Mouse (Mus musculus) C2C12 (cell line): ENCODE measurements at regions not wholly inside any gene's neighbourhood (a gene's known extent, or its start where the extent isn't known, plus 50 kb on each side); places are given as distances from the start of the nearest gene placed in this dataset.

Source experiments
- H3K27me3 ChIP-seq: one replicate; pipeline ENCODE4 v1.6.1; 2011; ENCODE audit not compliant: control insufficient read depth, insufficient read depth, insufficient read length
- H3K36me3 ChIP-seq: one replicate; pipeline ENCODE4 v1.6.1; 2011; ENCODE audit not compliant: control insufficient read depth, insufficient read depth
- H3K4me3 ChIP-seq: one replicate; pipeline ENCODE4 v1.5.1; 2011; ENCODE audit warnings: mild to moderate bottlenecking, control low read depth; ENCODE audit not compliant: poor library complexity, insufficient read depth, severe bottlenecking
- H3K79me2 ChIP-seq: one replicate; pipeline ENCODE4 v1.6.1; 2011; ENCODE audit not compliant: control insufficient read depth, insufficient read depth
- H3K79me3 ChIP-seq: one replicate; pipeline ENCODE4 v1.6.1; 2011; ENCODE audit warnings: low read depth, control low read depth
- H3ac ChIP-seq: one replicate; pipeline ENCODE3; 2011; ENCODE audit warnings: low read depth; ENCODE audit not compliant: control insufficient read depth, insufficient read length
- CEBPB ChIP-seq: IDR thresholded peaks from one replicate; pipeline ENCODE4 v1.6.1; 2011; ENCODE audit warnings: low read depth, mild to moderate bottlenecking, control low read depth, moderate library complexity
- CTCF ChIP-seq: IDR thresholded peaks from one replicate; pipeline ENCODE4 v1.5.1; 2011; ENCODE audit not compliant: control insufficient read depth, insufficient read depth, insufficient read length
- FOSL1 ChIP-seq: IDR thresholded peaks from one replicate; pipeline ENCODE4 v1.8.0; 2011; ENCODE audit warnings: mild to moderate bottlenecking, low read length; ENCODE audit not compliant: poor library complexity, insufficient read depth, severe bottlenecking
- MAX ChIP-seq: IDR thresholded peaks from one replicate; pipeline ENCODE4 v1.6.1; 2011; ENCODE audit warnings: mild to moderate bottlenecking, control low read depth
- MYOD1 ChIP-seq: IDR thresholded peaks from one replicate; pipeline ENCODE4 v1.6.1; 2011; ENCODE audit warnings: low read depth; ENCODE audit not compliant: control insufficient read depth, insufficient read length
- MYOG ChIP-seq: IDR thresholded peaks from one replicate; pipeline ENCODE4 v1.6.1; 2011; ENCODE audit not compliant: control insufficient read depth, insufficient read length; ENCODE audit errors: extremely low read depth
- USF1 ChIP-seq: IDR thresholded peaks from one replicate; pipeline ENCODE4 v1.6.1; 2011; ENCODE audit warnings: low read depth, mild to moderate bottlenecking, control low read depth, moderate library complexity

GRCm38 (mm10) chr16:78232205-78232604 is 69.1 kb upstream of the Cxadr start:
- no peaks in the 10 kb centered on the region for H3K27me3 ChIP-seq
- no peak overlapping the region for H3ac ChIP-seq
- H3K36me3 ChIP-seq: no peaks in the 10 kb centered on the region
- no peak overlapping the region for H3K4me3 ChIP-seq
- no peaks in the 10 kb centered on the region for H3K79me2 ChIP-seq
- no peaks in the 10 kb centered on the region for H3K79me3 ChIP-seq
- TF ChIP-seq MAX (no peak), CEBPB (no peak), FOSL1 (no peak), USF1 (no peak), MYOD1 (no peak), MYOG (no peak), CTCF (no peak)

- Histone ChIP-seq H3K36me3 (no peaks in the 10 kb centered on the region), H3K79me3 (no peaks in the 10 kb centered on the region), H3ac (no peak overlapping the region), H3K79me2 (no peaks in the 10 kb centered on the region), H3K27me3 (no peaks in the 10 kb centered on the region), H3K4me3 (no peak overlapping the region)
- TF ChIP-seq MYOG (no peak), MAX (no peak), FOSL1 (no peak), USF1 (no peak), CEBPB (no peak), MYOD1 (no peak), CTCF (no peak)
These were observed 72.3 kb upstream of the Cxadr start for GRCm38 (mm10) chr16:78229013-78229412.

DNA sequence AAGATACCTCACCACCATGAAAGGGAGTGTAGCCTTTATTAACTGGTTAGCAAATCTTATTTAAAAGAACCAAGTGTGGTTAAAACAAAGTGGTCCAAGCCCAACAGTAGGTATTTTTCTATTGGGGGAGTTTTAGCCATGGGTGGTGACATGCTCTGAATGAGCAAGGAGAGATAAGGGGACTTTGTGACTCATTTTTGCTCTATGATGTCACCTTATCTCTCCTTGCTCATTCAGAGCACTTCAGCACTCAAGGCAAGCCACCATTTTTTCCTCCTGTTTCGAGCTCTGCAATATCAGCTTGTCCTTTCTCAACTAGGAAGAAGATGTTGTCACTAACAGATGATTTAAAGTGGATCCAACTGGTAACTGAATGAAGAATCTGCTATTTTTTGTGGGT is 78.9 kb upstream of the Cxadr start:
- no peaks in the 10 kb centered on the region for H3K36me3 ChIP-seq
- H3K27me3 ChIP-seq: no peaks in the 10 kb centered on the region
- H3K4me3 ChIP-seq: no peak overlapping the region
- no peaks in the 10 kb centered on the region for H3K79me2 ChIP-seq
- TF ChIP-seq MAX: no peak
- no peak for TF ChIP-seq MYOG
- TF ChIP-seq CEBPB: no peak
- no peak for TF ChIP-seq FOSL1
- no peak for TF ChIP-seq USF1
- no peak for TF ChIP-seq MYOD1
- no peak for TF ChIP-seq CTCF
- no peak overlapping the region for H3ac ChIP-seq
- no peaks in the 10 kb centered on the region for H3K79me3 ChIP-seq

DNA sequence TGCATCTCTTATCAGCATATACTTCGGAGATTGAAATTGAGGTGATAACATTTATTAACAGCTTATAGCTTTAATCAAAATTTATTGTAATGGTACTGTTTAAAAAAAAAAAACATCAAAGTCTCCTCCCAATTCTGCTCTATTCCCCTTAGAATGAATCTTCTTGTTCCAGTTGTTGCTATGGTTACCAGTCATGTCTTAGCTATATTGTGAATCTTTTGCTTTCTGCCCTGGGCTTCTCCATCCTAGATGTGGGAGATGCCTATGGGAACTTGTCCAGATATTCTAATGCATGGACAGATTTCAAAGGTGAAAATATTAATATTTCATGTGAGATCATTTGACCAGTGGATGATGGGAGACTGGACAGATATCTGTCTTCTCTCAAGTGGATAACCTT is 79.5 kb upstream of the Cxadr start:
- Histone ChIP-seq H3K4me3 (no peak overlapping the region), H3K36me3 (no peaks in the 10 kb centered on the region), H3K79me3 (no peaks in the 10 kb centered on the region), H3ac (no peak overlapping the region), H3K79me2 (no peaks in the 10 kb centered on the region), H3K27me3 (no peaks in the 10 kb centered on the region)
- no peak for TF ChIP-seq CTCF
- TF ChIP-seq MAX: no peak
- TF ChIP-seq MYOG: no peak

- Histone ChIP-seq H3K27me3 (no peaks in the 10 kb centered on the region), H3K36me3 (no peaks in the 10 kb centered on the region), H3K4me3 (no peak overlapping the region), H3K79me2 (no peaks in the 10 kb centered on the region), H3ac (no peak overlapping the region), H3K79me3 (no peaks in the 10 kb centered on the region)
- no peak for TF ChIP-seq CEBPB
- TF ChIP-seq MYOD1: no peak
- TF ChIP-seq MAX: no peak
- TF ChIP-seq MYOG: no peak
- no peak for TF ChIP-seq FOSL1
- no peak for TF ChIP-seq USF1
- no peak for TF ChIP-seq CTCF
These were observed 83.7 kb upstream of the Cxadr start for GRCm38 (mm10) chr16:78217633-78218032.

GRCm38 (mm10) chr16:78216752-78217351 is 84.4 kb upstream of the Cxadr start:
- H3K27me3 ChIP-seq: no peaks in the 10 kb centered on the region
- H3ac ChIP-seq: no peak overlapping the region
- H3K79me3 ChIP-seq: no peaks in the 10 kb centered on the region
- no peaks in the 10 kb centered on the region for H3K36me3 ChIP-seq
- TF ChIP-seq MYOG (no peak), MAX (no peak), CTCF (no peak), MYOD1 (no peak), USF1 (no peak), FOSL1 (no peak), CEBPB (no peak)
- H3K4me3 ChIP-seq: no peak overlapping the region
- H3K79me2 ChIP-seq: no peaks in the 10 kb centered on the region
